In genomic region chr13:9189481-9189880, GRCm38 (mm10) we compare ENCODE assay signal across 18 mouse cellular contexts.
"Had no signal": no experiment of that assay in that cellular context is flagged by ENCODE, and none has a peak within 500 bp of the region (broad histone marks: within the 10 kb centered on the region; RNA-seq: fewer than 3 reads in every experiment).

No protein-coding gene starts in this region.

- H3K4me3 ChIP-seq: midbrain, embryonic 10.5 days; midbrain, embryonic 13.5 days; myocyte; neural tube, embryonic 13.5 days; neural tube, embryonic 15.5 days had no signal

- H3K27me3 ChIP-seq: neural tube, embryonic 13.5 days; neural tube, embryonic 15.5 days had no signal

- ATAC-seq: midbrain, embryonic 13.5 days; midbrain, embryonic 16.5 days had no signal

- H3K27ac ChIP-seq: liver, embryonic 14.5 days; midbrain, embryonic 10.5 days; midbrain, embryonic 13.5 days; neural tube, embryonic 13.5 days; neural tube, embryonic 15.5 days had no signal

- DNase-seq: lung, adult 18-20 months; lung, embryonic 14.5 days; lung, postnatal 10 days; lung, postnatal 4 days; right cerebral cortex, adult 18-20 months; right cerebral cortex, postnatal 25 days; right cerebral cortex, postnatal 4 days; spleen, adult 18-20 months; thymus, adult 18-20 months; thymus, postnatal 14 days; thymus, postnatal 36 days had no signal

- H3K9ac ChIP-seq: liver, embryonic 14.5 days; lung, embryonic 14.5 days; midbrain, embryonic 13.5 days; neural tube, embryonic 13.5 days; neural tube, embryonic 15.5 days had no signal

- H3K9me3 ChIP-seq: midbrain, embryonic 13.5 days; neural tube, embryonic 13.5 days; neural tube, embryonic 15.5 days had no signal

- H3K36me3 ChIP-seq: midbrain, embryonic 10.5 days; midbrain, embryonic 13.5 days; neural tube, embryonic 13.5 days; neural tube, embryonic 15.5 days had no signal

- H3K4me2 ChIP-seq: lung, embryonic 14.5 days; midbrain, embryonic 13.5 days; neural tube, embryonic 13.5 days; neural tube, embryonic 15.5 days had no signal
